Mouse (Mus musculus): Measurements from ENCODE around the gene Susd6. TPM values are rescaled to one million over a fixed set of nuclear protein-coding genes. Genes with fewer than 3 reads are reported as not detected.

The Susd6 gene
- total RNA-seq, 2 experiments from 2014 or later: 48.4 to 51.0 TPM

DNA sequence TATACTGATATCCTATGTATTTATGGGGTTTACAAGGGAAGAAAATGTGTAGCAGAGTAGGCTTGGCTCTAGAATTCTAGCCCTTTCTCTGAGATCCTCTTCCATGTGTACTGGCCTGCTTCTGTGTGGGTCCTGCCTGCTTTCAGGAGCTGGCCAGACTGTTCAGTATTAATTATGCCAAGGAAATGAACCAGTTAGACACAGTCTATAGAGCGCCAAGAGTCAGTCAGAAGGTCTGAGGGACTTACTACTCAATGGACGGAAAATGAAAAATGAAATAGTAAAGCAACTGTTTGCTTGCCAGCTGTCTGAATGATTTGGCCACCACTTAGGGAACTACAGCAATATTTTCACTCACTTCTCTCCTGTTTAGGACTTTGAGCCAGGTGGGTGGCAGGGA, 75.7 kb downstream of the Susd6 start:
- DNase-seq (ENCODE audit: low spot score in 2 of 2): no peak

- DNase-seq (ENCODE audit: low spot score in 2 of 2): no peak
Measured at GRCm38 (mm10) chr12:80867083-80867482, 76.8 kb downstream of the Susd6 start.

DNA sequence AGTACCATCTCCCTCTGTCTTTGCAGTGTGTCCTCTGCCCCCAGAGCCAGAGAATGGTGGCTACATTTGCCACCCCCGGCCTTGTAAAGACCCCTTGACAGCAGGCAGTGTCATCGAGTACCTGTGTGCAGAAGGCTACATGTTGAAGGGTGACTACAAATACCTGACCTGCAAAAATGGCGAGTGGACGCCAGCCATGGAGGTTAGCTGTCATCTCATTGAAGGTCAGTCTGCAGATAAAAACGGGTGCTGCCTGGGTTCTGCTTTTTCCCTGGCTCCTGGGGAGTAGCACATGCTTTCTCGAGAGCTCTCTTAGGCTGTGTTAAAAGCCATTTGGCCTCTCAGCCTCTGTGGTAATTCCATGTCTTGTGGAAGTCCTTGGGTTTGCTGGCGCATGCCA, 78.1 kb downstream of the Susd6 start:
- DNase-seq (ENCODE audit: low spot score in 2 of 2): no peak

GRCm38 (mm10) chr12:80877215-80878092, 87.1 kb downstream of the Susd6 start:
- DNase-seq (ENCODE audit: low spot score in 2 of 2): no peak

DNA sequence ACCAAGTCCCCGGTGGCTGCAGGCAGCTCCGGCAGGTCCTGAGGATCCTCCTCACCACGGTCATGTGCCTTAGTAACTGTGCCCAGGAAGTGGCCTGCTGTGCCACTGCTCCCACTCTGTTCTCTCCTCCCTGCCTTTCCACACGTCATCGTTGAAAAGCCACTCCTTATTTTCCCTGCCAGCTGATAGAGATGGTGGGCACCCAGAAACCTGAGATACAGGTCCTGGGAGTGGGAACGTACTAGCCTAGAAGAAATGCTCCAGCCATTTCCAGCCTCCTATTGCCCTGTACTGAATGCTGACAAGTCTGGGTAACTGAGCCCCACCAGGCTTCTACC, 87.8 kb downstream of the Susd6 start:
- DNase-seq (ENCODE audit: low spot score in 2 of 2): no peak

DNA sequence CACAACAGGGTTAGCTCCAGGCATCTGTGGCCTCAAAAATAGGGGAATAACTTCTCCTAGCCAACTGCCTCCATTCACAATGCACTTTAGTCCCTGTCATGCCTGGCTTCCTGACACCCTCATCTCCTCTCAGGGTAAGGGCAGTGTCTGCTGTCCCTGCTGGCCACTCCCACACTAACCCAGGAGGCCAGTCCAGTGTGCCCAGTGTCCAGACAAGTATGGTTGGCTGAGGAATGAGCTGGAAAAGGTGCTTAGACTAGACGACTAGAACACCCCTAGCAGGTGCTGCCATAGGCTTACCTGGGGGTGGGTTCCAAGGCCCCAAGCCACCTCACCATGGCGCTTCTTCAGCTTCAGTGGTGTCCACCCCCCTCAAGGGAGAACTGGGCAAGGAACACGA, 88.3 kb downstream of the Susd6 start:
- no peak for DNase-seq (ENCODE audit: low spot score in 2 of 2)

- no peak for DNase-seq (ENCODE audit: low spot score in 2 of 2)
Measured at GRCm38 (mm10) chr12:80879267-80879666, 89.0 kb downstream of the Susd6 start.

DNA sequence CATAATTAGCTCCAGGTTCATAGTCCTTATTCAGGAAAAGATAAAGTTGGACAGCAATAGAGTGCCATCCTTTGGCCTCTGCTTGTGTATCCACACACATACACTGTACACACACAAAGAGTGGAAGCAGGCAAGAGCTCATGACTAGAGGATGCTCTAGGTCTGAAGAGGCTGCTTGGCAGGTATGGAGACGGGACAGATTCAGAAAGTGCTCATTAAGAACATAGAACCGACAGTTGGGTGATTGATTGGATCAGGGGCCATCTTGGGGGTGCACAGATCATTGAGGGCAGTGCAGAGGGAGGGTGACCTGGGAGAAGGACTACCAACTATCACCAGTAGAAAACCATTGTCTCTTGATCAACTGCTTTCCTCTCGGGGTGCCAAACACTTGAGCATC, 90.8 kb downstream of the Susd6 start:
- DNase-seq (ENCODE audit: low spot score in 2 of 2): no peak

- DNase-seq (ENCODE audit: low spot score in 2 of 2): no peak
Measured at GRCm38 (mm10) chr12:80883278-80883677, 93.0 kb downstream of the Susd6 start.

DNA sequence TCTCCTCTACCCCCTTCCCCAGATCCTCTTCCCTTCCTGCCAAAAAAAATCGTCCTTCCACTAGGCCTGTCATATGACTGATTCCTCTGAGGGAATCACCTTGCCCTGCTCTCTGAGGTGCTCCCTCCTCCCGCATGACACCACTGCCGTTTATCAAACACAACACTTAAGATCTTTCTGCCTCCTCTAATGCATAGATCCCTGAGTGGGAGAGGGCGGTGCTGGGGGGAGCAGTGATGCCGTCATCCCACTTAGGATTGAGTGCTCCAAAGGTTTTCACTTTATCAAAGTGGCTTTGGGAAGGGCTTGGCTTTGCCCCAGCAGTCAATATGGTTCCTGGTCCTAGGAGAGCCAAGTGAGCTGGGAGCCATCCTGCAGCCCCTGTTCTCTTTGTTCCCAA, 93.6 kb downstream of the Susd6 start:
- no peak for DNase-seq (ENCODE audit: low spot score in 2 of 2)

- DNase-seq (ENCODE audit: low spot score in 2 of 2): no peak
Measured at GRCm38 (mm10) chr12:80885301-80886288, 95.3 kb downstream of the Susd6 start.

DNA sequence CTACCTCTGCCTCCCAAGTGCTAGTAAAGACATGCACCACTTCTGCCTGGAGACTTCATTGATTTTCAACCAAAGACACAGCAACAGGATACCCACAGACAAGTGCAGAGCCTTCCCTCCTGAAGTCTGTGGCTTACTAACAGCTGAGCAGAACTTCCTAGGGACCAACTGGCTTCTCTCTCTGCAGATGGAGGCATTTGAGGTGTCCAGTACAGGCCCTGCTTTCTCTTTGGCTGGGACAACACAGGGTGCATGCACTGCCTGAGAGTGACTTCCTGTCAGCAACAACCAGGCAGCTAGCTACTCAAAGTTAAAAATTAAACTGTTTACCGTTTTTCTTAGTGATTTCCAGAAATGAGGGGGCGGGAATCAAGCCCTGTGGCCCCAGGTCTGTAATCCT, 96.7 kb downstream of the Susd6 start:
- DNase-seq (ENCODE audit: low spot score in 2 of 2): no peak

GRCm38 (mm10) chr12:80889331-80889730, 99.0 kb downstream of the Susd6 start:
- DNase-seq (ENCODE audit: low spot score in 2 of 2): no peak

DNA sequence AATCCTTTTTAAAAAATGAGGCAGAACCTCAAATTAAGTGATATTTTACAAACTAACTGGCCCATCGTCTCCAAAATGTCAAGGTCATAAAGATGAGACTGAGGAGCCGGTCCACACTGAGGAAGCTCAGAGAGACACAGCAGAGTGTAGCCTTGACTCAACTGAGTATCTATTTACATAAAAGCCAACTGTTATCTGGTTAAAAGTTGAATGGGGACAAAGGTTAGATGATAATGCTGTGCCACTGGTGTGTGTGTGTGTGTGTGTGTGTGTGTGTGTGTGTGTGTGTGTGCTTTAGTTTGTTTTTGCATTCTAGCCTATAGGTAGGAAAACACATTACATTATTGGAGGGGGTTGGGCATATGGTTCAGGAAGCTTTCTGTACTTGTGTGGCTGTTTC, 100.8 kb downstream of the Susd6 start:
- DNase-seq (ENCODE audit: low spot score in 2 of 2): no peak

- no peak for DNase-seq (ENCODE audit: low spot score in 2 of 2)
Measured at GRCm38 (mm10) chr12:80893720-80894494, 103.6 kb downstream of the Susd6 start.

DNA sequence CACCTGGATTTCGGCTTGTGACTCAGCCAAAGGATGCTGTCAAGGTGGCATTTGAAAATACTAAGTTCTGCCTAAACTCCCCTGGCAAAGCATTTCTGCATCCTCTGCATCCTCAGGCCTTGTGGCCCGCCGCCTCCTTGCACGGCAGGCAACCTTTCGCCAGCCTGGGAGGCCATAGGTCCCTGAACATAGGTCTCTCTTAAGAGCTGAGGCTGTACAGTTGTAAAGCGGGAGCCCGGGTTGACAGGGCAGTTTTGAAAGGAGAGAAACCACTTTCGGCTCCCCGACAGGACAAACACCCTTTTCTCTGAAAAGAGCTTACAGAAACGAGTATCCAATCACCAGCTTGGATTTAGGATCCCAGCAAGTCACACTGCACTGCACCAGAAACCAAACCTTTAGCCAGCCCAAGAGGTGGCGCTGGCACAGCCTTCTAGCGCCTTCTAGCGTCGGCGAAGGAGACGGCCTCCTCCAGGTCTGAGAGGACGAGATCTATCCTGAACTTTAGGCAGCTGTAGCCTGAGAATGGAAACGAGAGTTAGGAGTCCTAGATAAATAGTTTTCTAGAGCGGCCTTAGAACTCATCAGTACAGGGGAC, 104.8 kb downstream of the Susd6 start:
- DNase-seq (ENCODE audit: low spot score in 2 of 2): peak; percentile 25 to 29

- DNase-seq (ENCODE audit: low spot score in 2 of 2): no peak
Measured at GRCm38 (mm10) chr12:80909631-80910030, 119.3 kb downstream of the Susd6 start.

- DNase-seq (ENCODE audit: low spot score in 2 of 2): no peak
Measured at GRCm38 (mm10) chr12:80917764-80918163, 127.5 kb downstream of the Susd6 start.

DNA sequence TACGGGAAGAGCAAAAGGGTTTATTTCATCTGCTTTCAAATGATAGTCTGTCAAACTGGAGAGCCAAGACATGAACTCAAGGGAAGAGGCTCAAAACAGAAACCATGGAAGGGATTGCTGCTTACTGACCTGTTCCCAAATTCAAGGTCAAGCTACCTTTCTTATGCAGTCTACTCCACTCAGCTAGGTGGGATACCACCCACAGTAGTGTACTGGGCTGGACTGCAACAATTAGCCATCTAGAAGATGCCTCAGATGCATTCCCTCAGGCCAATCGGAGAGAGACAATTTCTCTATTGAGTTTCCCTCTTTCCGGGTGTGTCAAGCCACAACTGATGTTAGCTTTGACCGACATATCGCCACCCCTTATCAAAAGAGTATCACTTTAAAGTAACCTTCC, 131.0 kb downstream of the Susd6 start:
- no peak for DNase-seq (ENCODE audit: low spot score in 2 of 2)

DNA sequence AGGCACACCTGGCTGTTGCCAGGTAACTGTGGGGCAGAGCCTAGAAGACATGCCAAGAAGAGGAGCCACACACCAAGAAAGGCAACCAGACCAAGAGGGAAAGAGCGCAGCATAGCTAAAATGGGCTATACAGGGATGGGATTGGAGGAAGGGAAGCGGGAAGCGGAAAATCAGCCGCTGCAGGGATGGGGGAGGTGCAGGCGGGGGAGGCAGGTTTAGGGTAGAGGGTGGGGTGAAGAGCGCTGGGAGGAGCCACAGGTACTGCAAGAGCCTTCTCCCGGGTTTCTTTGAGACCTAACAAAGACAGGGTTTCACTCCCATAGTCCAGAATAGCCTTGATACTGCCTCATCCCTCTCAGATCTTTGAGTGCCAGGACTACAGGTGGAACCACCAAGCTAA, 132.6 kb downstream of the Susd6 start:
- DNase-seq (ENCODE audit: low spot score in 2 of 2): no peak

GRCm38 (mm10) chr12:80923602-80924001, 133.3 kb downstream of the Susd6 start:
- no peak for DNase-seq (ENCODE audit: low spot score in 2 of 2)

Measured in adrenal gland, postnatal 4 days (tissue).